Mouse (Mus musculus): ENCODE data around the gene Cyp26c1. TPM values are rescaled to one million over a fixed set of nuclear protein-coding genes. Genes with fewer than 3 reads are reported as not detected.

Gene Cyp26c1
- polyA plus RNA-seq, 1 experiment from 2014 or later: not detected

DNA sequence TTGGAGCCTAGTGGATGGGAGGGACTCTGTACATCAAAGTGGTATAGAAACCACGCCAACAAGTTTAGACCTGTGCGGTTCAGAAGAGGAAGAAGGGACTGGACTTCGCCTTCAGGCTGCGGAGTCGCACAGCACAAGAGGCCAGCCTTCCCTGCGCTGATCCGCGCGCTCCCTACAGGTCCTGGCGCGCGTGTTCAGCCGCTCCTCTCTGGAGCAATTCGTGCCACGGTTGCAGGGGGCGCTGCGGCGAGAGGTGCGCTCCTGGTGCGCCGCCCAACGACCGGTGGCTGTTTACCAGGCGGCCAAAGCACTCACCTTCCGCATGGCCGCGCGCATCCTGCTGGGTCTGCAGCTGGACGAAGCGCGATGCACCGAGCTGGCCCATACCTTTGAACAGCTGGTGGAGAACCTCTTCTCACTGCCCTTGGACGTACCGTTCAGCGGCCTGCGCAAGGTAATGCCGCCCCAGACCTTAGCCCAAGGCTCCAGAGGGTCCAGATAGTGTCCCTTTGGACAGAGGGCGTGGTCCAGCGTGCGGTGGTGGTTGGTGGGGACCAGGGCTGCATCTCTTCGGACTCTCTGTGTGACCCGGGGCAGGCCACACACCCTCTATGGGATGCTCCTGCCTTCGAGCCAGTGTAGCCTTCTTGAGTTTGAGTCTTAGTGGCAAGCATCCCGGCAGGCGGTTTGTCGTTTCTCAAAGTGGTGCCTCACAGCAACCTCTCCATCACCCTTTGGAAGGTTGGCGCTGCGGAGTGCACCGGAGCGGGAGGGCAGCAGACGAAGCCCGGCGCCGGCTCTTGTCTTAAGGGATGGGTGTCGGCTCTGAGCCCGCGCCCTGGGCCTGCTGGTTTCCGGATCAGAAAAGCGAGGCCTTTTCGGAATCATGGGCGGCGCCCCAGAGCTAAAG, 1.8 kb downstream of the Cyp26c1 start:
- 0 out of 2 replicates have a peak, but pooled peaks have one; percentile 23 for ATAC-seq (ENCODE audit: low read depth)
- 34% methylated on average over 62 of the region's 62 CpGs for WGBS (ENCODE audit: insufficient replicate concordance)
- H3K27me3 ChIP-seq: peaks cover 72% of the 10 kb centered on the region

DNA sequence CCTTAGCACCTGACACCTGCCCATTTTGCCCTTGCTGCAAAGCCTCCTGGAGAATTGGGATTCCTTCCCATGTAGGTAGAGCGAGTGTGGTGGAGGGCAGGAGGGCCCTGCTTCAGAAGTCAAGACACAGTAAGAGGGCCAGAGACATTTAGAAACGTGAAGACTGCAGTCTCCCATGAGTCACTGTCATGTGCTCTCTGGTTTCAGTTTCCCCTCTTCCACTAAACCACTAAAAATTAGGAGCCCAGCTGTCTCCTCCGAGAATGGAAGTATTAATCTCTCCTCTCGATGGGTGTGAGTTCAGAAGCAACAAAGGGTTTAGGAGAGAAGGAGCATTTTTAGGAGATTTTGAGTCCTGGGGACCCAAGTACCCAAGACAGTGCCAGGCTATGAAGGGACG, 4.1 kb downstream of the Cyp26c1 start:
- ATAC-seq (ENCODE audit: low read depth) (no peak), DNase-seq (no peak)
- H3K9me3 ChIP-seq (replicated peaks): no peaks in the 10 kb centered on the region
- peaks cover 3% of the 10 kb centered on the region; the same call in 1 of the 2 replicates for H3K4me1 ChIP-seq (replicated peaks)
- peaks cover 94% of the 10 kb centered on the region for H3K27me3 ChIP-seq
- no peak overlapping the region for H3K27ac ChIP-seq
- no peak overlapping the region for H3K9ac ChIP-seq
- no peak overlapping the region for H3K4me3 ChIP-seq (replicated peaks)
- no peak overlapping the region for H3K4me2 ChIP-seq
- peaks cover 14% of the 10 kb centered on the region for H3K36me3 ChIP-seq
- 56% methylated on average over 5 of the region's 5 CpGs for WGBS (ENCODE audit: insufficient replicate concordance)

More for the DNA sequence above, 1.8 kb downstream of the Cyp26c1 start:
- H3K36me3 ChIP-seq: peaks cover 23% of the 10 kb centered on the region
- no peaks in the 10 kb centered on the region for H3K9me3 ChIP-seq (replicated peaks)
- DNase-seq: no peak
- no peak overlapping the region for H3K27ac ChIP-seq
- no peak overlapping the region for H3K4me3 ChIP-seq (replicated peaks)
- H3K4me1 ChIP-seq (replicated peaks): peaks cover 3% of the 10 kb centered on the region; the same call in 1 of the 2 replicates
- H3K9ac ChIP-seq: no peak overlapping the region
- H3K4me2 ChIP-seq: no peak overlapping the region

- no peak for ATAC-seq (ENCODE audit: low read depth)
- Histone ChIP-seq H3K4me1 (replicated peaks) (peaks cover 4% of the 10 kb centered on the region), H3K36me3 (0 out of 2 replicates have a peak, but pooled peaks cover 6% of the 10 kb centered on the region), H3K9ac (no peak overlapping the region), H3K4me3 (replicated peaks) (no peak overlapping the region), H3K27me3 (peaks cover 100% of the 10 kb centered on the region), H3K9me3 (replicated peaks) (no peaks in the 10 kb centered on the region), H3K4me2 (no peak overlapping the region), H3K27ac (no peak overlapping the region)
- WGBS (ENCODE audit: insufficient replicate concordance): 23% methylated on average over 29 of the region's 29 CpGs
- no peak for DNase-seq
Measured at GRCm38 (mm10) chr19:37690716-37691115, 5.3 kb downstream of the Cyp26c1 start.

DNA sequence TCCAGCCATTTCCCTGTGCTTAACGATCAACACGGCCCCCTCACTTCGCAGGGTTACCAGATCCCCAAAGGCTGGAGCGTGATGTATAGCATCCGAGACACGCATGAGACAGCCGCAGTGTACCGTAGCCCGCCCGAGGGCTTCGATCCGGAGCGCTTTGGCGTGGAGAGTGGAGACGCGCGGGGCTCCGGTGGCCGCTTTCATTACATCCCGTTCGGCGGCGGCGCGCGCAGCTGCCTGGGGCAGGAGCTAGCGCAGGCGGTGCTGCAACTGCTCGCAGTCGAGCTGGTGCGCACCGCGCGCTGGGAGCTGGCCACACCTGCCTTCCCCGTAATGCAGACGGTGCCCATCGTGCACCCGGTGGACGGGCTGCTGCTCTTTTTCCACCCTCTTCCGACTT, 7.5 kb downstream of the Cyp26c1 start:
- 3% methylated on average over 40 of the region's 40 CpGs for WGBS (ENCODE audit: insufficient replicate concordance)
- no peak overlapping the region for H3K9ac ChIP-seq
- DNase-seq: no peak
- peaks cover 25% of the 10 kb centered on the region for H3K4me1 ChIP-seq (replicated peaks)
- no peak overlapping the region for H3K27ac ChIP-seq
- H3K36me3 ChIP-seq: 0 out of 2 replicates have a peak, but pooled peaks cover 2% of the 10 kb centered on the region
- peak overlapping the region; percentile 39 for H3K4me3 ChIP-seq (replicated peaks)
- ATAC-seq (ENCODE audit: low read depth): no peak; the same call in 1 of the 2 replicates
- H3K9me3 ChIP-seq (replicated peaks): no peaks in the 10 kb centered on the region
- H3K4me2 ChIP-seq: peak overlapping the region; percentile 56
- peaks cover 100% of the 10 kb centered on the region for H3K27me3 ChIP-seq

DNA sequence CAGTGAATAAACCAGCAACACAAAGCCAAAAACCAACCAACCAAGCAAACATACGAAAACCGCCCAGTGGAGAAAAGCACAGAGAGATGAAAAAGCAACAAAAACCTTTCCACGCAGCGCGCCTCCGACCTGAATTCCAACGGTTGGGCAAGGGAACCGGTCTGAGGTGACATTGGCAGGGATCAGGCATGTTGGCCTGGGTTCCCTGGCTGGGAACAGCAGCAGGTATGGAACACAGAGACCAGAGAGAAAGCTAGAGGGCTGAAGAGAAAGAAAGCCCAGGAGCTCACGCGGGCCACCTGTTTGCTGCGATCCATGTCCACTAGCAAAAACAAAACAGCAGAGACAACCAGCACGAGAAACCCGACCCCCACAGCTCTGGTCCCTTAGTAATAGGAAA, 9.8 kb downstream of the Cyp26c1 start:
- peaks cover 100% of the 10 kb centered on the region for H3K27me3 ChIP-seq
- H3K36me3 ChIP-seq: no peaks in the 10 kb centered on the region
- no peak overlapping the region for H3K9ac ChIP-seq
- no peaks in the 10 kb centered on the region for H3K9me3 ChIP-seq (replicated peaks)
- DNase-seq (no peak), ATAC-seq (ENCODE audit: low read depth) (no peak)
- WGBS (ENCODE audit: insufficient replicate concordance): 56% methylated on average over 13 of the region's 13 CpGs
- H3K4me2 ChIP-seq: no peak overlapping the region
- H3K27ac ChIP-seq: no peak overlapping the region
- H3K4me3 ChIP-seq (replicated peaks): no peak overlapping the region
- H3K4me1 ChIP-seq (replicated peaks): peaks cover 34% of the 10 kb centered on the region

GRCm38 (mm10) chr19:37695762-37696602, 10.6 kb downstream of the Cyp26c1 start:
- H3K27me3 ChIP-seq: peaks cover 100% of the 10 kb centered on the region
- H3K9me3 ChIP-seq (replicated peaks): no peaks in the 10 kb centered on the region
- peak overlapping the region; percentile 38 for H3K4me3 ChIP-seq (replicated peaks)
- WGBS (ENCODE audit: insufficient replicate concordance): 8% methylated on average over 42 of the region's 42 CpGs
- H3K27ac ChIP-seq: no peak overlapping the region
- no peak for ATAC-seq (ENCODE audit: low read depth)
- no peak for DNase-seq
- no peaks in the 10 kb centered on the region for H3K36me3 ChIP-seq
- peaks cover 31% of the 10 kb centered on the region for H3K4me1 ChIP-seq (replicated peaks)
- H3K4me2 ChIP-seq: peak overlapping the region; percentile 57
- no peak overlapping the region for H3K9ac ChIP-seq

- Histone ChIP-seq H3K27me3 (peaks cover 98% of the 10 kb centered on the region), H3K27ac (no peak overlapping the region), H3K9ac (no peak overlapping the region), H3K4me2 (peak overlapping the region; percentile 57), H3K4me3 (replicated peaks) (peak overlapping the region; percentile 38), H3K36me3 (no peaks in the 10 kb centered on the region), H3K9me3 (replicated peaks) (no peaks in the 10 kb centered on the region), H3K4me1 (replicated peaks) (peaks cover 31% of the 10 kb centered on the region)
- ATAC-seq (ENCODE audit: low read depth): no peak
- WGBS (ENCODE audit: insufficient replicate concordance): 4% methylated on average over 22 of the region's 22 CpGs
- DNase-seq: no peak
Measured at GRCm38 (mm10) chr19:37696603-37697334, 11.4 kb downstream of the Cyp26c1 start.

GRCm38 (mm10) chr19:37697335-37697636, 11.9 kb downstream of the Cyp26c1 start:
- Histone ChIP-seq H3K27ac (no peak overlapping the region), H3K4me3 (replicated peaks) (peak overlapping the region; percentile 38), H3K4me2 (peak overlapping the region; percentile 57), H3K36me3 (no peaks in the 10 kb centered on the region), H3K9ac (no peak overlapping the region), H3K27me3 (peaks cover 98% of the 10 kb centered on the region), H3K9me3 (replicated peaks) (no peaks in the 10 kb centered on the region), H3K4me1 (replicated peaks) (peaks cover 34% of the 10 kb centered on the region)
- WGBS (ENCODE audit: insufficient replicate concordance): 2% methylated on average over 18 of the region's 18 CpGs
- DNase-seq (no peak), ATAC-seq (ENCODE audit: low read depth) (no peak)

- Histone ChIP-seq H3K27me3 (peaks cover 98% of the 10 kb centered on the region), H3K9me3 (replicated peaks) (no peaks in the 10 kb centered on the region), H3K4me2 (peak within 1 kb of the TSS; percentile 57), H3K4me1 (replicated peaks) (peaks cover 36% of the 10 kb centered on the region), H3K4me3 (replicated peaks) (peak within 1 kb of the TSS; percentile 38), H3K9ac (no peak within 1 kb of the TSS), H3K27ac (no peak within 1 kb of the TSS), H3K36me3 (no peaks in the 10 kb centered on the region)
- under 1% methylated on average over 50 of the region's 51 CpGs for WGBS (ENCODE audit: insufficient replicate concordance)
- ATAC-seq (ENCODE audit: low read depth) (no peak), DNase-seq (no peak)
Measured at GRCm38 (mm10) chr19:37697651-37698272, 12.4 kb downstream of the Cyp26c1 start, which contains the start of gene Cyp26a1. Gene Cyp26a1, plus strand, starts transcription at chr19:37697798.

GRCm38 (mm10) chr19:37698273-37699160, 13.1 kb downstream of the Cyp26c1 start:
- no peaks in the 10 kb centered on the region for H3K36me3 ChIP-seq
- no peaks in the 10 kb centered on the region for H3K9me3 ChIP-seq (replicated peaks)
- no peak overlapping the region for H3K27ac ChIP-seq
- DNase-seq: no peak
- H3K9ac ChIP-seq: no peak overlapping the region
- peaks cover 98% of the 10 kb centered on the region for H3K27me3 ChIP-seq
- peak overlapping the region; percentile 38 for H3K4me3 ChIP-seq (replicated peaks)
- ATAC-seq (ENCODE audit: low read depth): no peak
- H3K4me1 ChIP-seq (replicated peaks): peaks cover 36% of the 10 kb centered on the region
- 2% methylated on average over 63 of the region's 63 CpGs for WGBS (ENCODE audit: insufficient replicate concordance)
- H3K4me2 ChIP-seq: peak overlapping the region; percentile 57

Measured in liver, embryonic 13.5 days (tissue).